Mouse (Mus musculus): ENCODE results near the gene Ipmk.
"Not testable (repeated sequence)": the region's sequence is repeated elsewhere in the genome, so short reads cannot be mapped to it uniquely, and the experiment has no call there.

Gene Ipmk

GRCm38 (mm10) chr10:71376014-71376413 is 28.5 kb downstream of the Ipmk start:
- DNase-seq = no peak

DNA sequence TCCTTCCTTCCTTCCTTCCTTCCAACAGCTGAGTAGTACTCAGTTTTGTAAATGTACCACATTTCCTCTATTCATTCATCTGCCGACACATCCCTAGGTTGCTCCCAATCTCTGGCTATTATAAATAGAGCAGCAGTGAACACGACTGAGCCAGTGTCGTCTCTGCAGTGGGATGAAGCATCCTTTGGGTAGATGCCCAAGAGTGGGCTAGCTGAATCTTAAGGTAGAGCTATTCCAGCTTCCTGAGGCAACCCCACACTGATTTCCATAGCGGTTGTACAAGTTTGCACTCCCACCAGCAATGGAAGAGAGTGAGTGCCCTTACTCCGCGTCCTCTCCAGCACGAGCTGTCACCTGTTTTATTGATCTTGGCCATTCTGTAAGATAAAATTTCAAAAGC is 32.8 kb downstream of the Ipmk start:
- DNase-seq = no peak

DNA sequence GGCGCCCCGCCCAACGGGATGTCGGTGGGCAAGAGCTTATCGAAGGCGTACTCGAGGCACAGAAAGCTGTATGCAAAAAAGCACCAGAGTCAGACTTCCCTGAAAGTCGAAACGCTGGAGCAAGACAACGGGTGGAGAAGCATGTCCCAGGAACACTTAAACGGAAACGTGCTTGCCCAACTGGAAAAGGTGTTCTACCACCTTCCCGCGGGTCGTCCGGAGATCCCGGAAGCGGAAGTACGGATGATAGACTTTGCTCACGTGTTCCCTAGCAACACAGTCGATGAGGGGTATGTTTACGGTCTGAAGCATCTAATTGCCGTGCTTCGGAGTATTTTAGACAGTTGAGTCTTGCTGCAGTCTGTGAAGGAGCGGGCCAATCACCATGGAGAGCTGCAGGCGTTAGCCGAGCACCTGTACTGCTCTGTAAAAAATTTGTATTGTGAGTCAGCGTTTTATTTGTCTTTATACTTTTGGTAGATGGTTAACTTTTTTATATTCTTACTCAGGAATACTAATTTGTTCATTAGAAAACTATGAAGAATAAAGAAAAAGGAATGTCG is 34.0 kb downstream of the Ipmk start:
- DNase-seq = no peak

GRCm38 (mm10) chr10:71382109-71382508 is 34.5 kb downstream of the Ipmk start:
- no peak for DNase-seq

DNA sequence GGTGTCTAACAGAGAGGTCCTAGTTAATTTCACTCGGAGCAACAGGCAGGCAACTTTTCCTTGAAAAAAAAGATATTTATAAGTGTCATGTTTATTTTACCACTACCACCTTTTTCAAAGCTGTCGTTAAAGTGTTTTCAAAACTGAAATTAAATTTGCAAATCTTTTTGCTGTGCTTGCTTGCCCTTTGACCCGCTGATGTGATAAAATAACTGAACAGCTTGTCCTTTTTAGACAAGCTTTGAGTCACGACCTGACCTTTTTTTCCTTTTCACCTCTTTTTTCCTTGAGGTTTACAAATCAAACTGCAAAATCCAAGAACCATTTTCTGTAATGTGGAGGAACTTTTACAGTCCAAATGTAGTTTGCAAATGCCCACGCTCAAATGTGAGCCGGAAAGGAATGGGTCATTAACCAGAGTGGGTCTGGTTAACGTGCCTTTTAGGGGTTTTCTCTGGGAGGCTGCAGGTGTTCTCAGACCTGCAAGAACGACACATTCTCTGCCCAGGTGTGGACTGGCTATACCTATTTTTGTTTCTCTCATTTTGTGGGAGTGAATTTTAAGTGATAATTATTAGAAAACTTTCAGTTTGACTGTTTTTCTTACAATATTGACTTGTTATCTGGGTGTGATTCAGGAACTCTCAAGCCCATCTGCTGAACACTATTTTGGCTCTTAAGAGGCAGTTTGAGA is 35.4 kb downstream of the Ipmk start:
- DNase-seq = no peak

GRCm38 (mm10) chr10:71383552-71383924 is 36.0 kb downstream of the Ipmk start:
- DNase-seq = not testable (repeated sequence)

- no peak for DNase-seq
These were observed 36.8 kb downstream of the Ipmk start for GRCm38 (mm10) chr10:71384159-71385044.

DNA sequence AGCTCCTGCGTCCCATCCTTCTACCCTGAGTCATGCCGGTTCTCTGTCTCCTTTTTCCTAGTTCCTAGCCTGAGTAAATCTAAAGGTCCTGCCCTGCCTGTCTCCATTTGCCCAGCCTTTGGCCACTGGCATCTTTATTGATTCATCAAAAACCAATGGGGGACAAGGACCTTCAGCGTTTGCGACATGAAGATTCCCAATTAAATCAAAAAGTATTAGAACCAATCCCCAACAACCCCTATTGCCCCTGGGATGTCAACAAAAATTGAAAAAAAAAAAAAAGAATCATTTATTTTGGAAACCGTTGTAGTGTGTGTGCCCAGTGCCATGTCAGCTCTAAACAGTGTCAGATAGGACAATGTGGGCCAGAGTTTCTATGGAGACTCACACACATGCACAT is 41.7 kb downstream of the Ipmk start:
- no peak for DNase-seq

DNA sequence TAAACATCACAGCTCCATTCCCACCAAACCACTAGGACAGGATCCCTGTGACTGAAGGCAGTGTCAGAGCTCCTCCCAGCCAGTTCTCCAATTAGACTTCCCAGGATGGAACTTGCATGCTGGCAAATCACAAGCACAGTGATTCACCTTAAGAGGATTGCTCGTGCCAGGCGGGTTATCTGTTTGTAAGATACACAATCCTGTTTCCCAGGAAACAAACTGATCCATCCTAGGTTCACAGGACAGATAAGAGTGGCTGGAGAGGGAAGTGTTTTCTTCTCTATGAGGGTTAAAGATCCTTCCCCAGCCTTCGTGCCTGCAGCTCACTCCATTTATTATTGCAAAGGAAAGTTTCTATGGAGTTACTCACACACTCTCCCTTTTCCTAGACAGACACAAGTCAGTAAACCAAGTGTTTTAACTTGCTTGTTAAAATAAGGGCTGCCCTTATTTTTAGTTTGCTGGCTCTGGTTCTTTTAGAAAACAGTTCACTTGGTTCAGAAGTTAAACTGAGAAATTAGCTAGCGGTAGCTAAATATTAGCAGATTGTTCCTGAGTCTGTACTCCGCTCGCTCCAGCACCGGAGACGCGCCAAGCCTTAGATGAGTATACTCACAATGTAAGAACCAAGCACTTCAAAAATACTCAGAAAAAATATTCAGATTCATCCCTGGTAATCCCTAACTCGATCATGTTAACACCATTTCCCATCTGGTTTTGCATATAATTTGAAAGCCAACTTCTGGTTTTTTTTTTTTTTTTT is 51.0 kb downstream of the Ipmk start:
- DNase-seq = no peak

- no peak for DNase-seq
These were observed 51.8 kb downstream of the Ipmk start for GRCm38 (mm10) chr10:71399399-71399798.

DNA sequence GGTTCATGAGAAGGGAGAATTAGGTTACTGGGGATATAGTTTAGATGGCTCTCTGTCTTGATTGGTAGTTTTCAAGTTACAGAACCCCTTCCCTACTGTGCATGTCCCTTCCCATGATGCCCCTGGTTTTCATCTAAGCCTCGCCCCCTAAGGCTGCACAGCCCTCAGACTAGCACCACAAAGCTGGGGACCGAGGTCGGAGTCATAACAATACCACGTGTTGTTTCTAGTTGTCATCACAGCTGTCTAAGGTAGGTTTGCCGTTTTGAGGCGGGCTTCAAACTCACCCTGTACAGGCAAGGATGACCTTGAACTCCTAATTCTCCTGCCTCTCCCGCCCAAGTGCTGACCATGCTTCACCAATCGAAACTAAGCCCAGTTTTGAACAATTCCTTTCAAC is 52.4 kb downstream of the Ipmk start:
- no peak for DNase-seq

DNA sequence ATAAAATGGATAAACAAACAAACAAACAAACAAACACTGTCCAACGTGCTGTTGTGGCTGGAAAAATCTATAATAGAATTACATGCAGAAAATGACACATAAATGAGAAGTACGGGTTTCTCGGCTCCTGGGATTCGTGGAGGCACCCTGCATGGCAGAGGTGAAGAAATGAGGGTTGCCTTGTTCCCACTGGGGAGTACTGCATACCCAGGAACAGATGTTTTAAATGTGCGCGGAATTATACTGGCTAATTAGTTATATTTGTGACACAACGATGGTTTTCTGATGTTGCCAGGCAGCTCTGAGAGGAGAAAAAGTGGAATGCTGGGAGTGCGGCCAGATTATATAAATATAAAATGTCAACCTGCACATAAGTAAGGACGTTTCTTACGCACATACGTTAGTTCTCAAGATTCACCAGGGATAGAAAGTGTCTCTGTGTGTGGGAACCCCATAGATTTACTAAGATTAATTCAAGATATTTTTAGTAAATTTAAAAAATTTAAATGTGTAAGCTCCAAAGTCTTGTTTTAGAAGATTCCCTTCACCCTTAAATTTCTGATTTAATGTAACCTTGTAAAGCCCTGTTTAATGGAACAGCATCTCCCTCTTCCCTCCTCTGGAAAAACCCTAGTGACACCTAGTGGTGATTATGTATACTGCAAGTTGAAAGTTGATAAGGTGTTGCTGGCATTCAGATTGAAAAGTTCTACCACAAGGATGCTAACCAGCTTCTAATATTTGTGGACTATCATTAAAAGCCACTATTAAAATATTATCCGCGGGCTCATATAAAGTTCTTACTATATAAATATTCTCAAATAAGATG is 53.5 kb downstream of the Ipmk start:
- no peak for DNase-seq

GRCm38 (mm10) chr10:71403638-71404037 is 56.1 kb downstream of the Ipmk start:
- DNase-seq = no peak

DNA sequence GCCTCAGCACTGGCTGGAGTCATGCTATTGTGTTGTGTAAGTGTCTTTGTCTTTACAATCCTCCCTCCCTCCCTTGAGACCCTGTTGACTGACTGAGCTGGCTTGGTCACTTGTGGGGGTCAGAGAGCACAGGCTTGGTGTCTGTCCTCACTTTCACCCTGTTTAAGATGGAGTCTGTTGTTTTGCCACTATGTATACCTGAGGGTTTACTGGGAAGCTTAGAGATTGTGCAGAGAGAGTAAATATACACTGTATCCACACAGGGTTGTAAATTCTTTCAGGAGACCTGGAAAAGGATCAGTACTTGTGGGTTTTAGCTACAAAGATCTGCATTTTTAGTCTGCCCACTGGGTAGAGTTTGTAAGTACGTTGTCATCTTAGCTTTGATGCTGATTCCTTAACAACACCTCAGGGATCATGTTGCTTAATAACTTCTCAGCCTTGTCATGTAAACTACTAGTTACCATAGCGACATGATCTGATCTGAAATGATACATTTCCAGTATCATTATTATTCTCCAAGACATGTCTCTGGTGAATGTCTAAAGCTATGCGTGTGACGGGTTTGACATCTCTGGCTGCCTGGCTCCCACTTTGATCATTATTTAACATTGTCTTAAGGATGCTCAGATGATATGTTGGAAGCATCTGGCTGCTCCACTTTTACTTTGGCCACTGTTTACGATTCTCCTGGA is 58.1 kb downstream of the Ipmk start:
- no peak for DNase-seq

- no peak for DNase-seq
These were observed 62.4 kb downstream of the Ipmk start for GRCm38 (mm10) chr10:71409948-71410347.

- no peak for DNase-seq
These were observed 65.8 kb downstream of the Ipmk start for GRCm38 (mm10) chr10:71413401-71413800.

DNA sequence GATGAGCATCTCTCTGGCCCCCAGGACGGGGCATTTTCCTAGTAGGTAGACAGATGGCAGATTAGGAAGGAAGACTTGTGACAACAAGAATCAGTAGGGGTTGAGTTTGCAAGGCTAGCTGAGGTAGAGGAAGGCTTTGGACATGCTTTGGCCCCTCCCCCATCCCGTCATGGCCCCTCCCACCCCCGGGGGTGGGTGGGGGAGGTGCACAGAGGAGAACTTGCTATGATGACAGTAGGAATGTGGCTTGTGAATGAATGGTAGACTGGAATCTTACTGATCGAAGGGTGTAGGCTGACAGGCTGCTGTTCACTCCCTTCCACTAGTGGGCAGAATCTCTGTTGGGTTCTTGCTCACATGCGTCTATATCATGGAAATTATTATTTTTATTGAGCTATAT is 74.0 kb downstream of the Ipmk start:
- DNase-seq = no peak

DNA sequence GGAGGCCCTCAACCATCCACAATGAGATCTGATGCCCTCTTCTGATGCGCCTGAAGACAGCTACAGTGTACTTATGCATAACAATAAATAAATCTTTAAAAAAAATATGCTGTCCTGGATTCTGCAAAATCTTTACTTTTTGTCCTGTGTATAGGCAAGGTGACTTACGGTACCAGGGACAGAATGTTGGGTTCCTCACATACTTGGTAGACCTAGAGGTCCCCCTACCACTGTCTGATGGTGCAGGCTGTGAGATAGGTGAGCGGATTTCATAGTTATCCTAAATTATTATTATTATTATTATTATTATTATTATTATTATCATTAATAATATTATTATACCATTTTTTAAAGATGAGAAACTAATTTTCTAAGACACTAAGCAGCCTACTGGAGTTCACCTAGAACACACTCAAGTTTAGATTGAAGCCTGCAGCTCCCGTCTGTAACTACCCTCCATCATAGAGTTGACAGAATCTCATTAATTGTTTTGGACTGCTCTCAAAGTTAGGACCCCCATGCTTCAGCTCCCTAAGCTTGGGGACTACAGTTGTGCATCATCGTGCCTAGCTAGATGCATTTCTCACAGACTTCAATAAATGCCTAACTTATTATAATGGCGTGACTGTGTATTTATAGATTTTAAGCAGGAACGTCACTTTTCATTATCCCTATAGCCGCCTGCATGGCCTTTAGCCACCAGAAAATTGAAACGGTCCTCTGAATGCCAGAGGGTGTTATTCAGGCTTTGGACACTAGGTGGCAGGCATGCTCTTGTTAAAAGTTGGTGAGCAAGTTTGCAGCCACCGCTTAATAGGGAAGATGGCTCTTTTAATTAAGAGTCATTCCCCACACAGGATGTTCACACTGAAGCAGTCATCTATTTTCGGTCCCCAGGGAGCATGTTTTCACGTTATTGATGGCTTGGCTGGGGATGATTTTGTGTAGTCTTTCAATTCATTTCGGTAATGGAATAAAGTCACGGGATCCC is 74.8 kb downstream of the Ipmk start:
- DNase-seq = peak; percentile 68

GRCm38 (mm10) chr10:71426740-71427139 is 79.2 kb downstream of the Ipmk start:
- no peak for DNase-seq

- no peak for DNase-seq
These were observed 79.8 kb downstream of the Ipmk start for GRCm38 (mm10) chr10:71427381-71427780.

Data from thymus, postnatal 4 days (tissue).